Mouse (Mus musculus) stomach, postnatal 0 days (tissue): ENCODE measurements around the gene Mrpl19.

Experiments
- CTCF ChIP-seq: IDR thresholded peaks from 2 replicates; pipeline ENCODE4 v1.5.1; 2016; ENCODE audit warnings: antibody characterized with exemption, low read depth, mild to moderate bottlenecking, moderate library complexity
- EP300 ChIP-seq: optimal IDR thresholded peaks from 2 replicates; pipeline ENCODE3; 2016; ENCODE audit warnings: antibody characterized with exemption

DNA sequence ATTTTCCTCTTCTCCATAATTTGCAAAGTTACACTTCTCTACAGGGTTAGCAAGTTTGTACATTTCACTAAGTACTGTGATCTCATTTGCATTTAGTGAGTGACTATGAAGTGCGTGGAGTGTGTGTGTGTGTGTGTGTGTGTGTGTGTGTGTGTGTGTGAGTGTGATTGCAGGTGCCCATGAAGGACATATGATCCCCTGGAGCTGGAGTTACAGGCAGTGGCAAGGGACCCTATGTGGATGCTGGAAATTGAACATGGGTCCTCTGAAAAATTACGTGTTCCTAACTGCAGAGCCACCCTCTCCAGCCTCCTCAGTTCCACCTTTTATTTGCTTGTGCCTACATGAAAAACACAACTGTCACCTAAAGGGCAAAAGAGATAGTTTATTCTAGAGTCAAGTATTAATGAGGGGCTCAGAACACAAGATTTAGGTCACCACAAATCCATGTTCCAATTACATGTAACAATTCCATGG lies 348 bp upstream of the Mrpl19 start:
- TF ChIP-seq CTCF (no peak), EP300 (no peak)
